Mouse (Mus musculus) thymus, postnatal 14 days (tissue): ENCODE data around the gene Dgke.
A peak's percentile ranks its signal among the peaks of the same experiment; 100 is the strongest.

ENCODE experiments used
- DNase-seq: peaks from one replicate; pipeline ENCODE4 v3.0.0; 2021

Gene Dgke

DNA sequence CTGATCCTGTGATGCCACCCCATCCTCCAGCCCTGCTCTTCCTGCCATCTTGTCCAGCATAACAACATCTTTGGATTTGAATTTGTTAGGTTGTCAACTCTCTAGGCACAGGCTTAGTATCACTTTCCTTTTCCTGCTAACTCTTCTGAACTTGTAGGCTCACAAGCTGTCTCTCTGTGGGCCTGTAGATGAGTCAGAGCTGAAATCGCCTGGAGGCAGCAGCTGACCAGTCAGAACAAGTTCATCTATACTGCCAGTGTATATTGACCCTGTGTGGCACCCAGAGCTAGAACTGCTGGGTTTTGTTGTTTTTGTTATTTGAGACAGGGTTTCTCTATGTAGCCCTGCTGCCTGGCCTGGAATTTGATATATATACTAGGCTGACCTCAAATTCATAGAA lies 35.5 kb downstream of the Dgke start:
- DNase-seq = no peak

DNA sequence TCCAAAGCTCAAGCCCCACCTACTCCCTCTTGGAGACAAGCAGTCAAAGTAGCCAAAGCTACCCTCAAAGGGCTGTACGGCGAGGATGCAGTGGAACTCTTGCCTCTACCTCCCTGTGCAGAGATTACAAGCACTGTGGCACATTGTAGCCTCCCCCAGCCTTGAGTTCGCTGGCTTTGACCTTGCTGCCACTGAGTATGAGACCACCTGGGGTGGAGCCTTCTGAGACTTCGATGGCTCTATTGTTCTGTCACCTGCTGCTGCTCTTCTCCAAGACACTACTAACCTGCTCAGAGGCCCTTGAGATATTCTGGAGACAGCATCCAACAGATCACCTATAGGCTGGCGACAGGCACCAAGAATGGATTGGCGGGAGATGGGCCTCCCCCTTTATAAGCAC lies 36.1 kb downstream of the Dgke start:
- no peak for DNase-seq

DNA sequence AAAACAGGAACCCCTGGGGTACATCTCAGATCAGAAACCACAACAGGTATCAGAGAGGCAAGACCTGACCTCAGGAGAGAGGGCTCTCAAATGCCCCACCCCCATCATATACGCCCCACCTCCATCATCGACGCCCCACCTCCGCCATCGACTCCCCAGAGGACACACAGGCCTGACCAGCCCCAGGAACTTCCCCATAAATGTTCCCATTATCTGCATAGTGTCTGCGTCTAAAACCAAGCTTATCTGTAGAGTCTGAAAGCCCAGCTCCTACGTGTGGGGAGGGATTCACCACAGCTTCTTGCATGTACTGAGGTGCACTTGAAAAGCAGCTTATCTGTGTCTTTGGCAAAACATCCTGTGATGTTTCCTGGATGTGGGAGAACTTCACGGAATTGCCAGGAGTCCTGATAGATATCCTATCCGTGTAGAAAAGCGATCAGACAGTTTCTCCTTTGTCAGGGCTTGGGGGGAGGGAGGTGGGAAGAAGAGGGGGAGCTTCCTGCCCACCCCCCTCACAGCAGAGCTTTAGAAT lies 37.7 kb downstream of the Dgke start:
- peak; percentile 24 for DNase-seq

DNA sequence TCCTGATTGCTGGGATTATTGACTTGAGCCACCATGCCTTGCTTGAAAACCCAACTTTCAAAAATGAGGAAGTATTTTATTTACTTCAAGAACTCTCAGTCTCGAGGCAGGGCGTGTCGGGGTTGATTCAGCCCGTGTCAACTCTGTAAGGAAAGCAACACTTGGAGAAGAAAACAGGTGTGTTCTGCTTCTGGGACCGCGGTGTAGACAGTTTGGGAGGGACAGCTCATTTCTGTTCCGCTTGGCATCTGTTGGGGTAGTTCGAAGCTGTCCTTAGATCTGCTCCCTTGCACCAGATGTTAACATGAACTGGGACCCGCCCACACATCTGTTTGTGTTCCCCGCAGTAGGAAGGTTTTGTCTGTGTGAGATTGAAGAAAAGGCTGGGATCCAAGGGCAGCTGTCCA lies 38.7 kb downstream of the Dgke start:
- peak; percentile 41 for DNase-seq

DNA sequence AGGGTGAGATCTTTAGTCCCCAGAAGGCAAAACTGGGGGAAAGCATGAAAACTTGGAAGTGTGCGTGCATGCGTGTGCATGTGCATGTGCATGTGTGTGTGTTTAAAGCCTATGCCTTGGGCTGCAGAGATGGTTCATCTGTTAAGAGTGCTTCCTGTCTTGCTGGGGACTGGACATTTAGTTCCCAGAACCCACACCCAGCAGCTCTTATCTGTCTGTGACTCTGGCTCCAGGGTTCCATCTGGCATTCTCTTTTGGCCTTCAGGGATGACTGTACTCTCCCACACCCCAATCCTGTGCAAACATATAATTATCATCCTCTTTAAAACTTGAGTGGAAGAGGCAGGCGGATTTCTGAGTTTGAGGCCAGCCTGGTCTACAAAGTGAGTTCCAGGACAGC lies 40.5 kb downstream of the Dgke start:
- no peak for DNase-seq

DNA sequence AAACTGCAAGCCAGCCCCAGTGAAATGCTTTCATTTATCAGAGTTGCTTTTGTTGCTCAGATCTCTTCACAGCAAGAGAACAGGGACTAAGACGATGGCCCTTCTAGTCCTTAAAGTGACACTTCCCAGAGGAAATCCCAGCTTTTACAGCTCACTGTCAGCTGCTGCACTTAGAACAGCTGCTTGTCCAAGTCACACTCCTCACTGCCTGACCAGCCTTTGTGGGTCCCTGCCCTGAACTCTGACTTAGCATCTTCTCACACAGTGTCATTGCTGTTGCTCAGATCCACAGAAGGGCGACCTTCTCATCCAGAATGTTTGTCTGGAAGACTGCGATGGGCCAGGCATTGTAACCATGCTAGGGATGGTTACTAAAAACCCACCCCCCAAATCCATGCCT lies 41.0 kb downstream of the Dgke start:
- no peak for DNase-seq

DNA sequence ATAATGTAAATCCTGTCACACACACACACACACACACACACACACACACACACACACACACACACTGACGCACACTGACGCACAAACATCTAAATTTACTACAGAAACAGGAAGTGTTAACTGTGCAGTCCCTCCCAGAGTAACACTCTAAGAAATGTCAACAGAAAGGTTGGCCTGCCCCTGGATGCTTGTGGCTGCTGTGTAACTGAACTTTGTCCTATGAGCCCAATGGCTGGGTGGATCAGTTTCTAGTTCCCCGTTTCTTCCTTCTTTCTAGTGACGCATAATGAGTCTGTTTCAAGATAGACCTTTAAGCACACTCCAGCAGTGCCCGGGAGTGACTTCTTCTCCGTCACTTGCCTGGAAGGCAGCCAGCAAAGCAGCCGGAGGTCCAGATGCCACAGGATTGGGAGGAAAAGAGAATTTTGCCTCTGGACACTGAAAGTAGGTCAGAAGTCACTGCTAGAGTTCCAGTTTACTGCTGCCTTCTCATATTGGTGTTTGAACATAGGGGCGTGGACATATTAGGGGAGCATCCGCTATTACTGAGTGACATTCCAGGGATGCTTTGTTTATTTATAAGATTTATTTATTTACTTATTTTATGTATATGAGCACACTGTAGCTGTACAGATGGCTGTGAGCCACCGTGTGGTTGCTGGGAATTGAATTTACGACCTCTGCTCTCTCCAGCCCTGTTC lies 42.3 kb downstream of the Dgke start:
- DNase-seq = peak; percentile 48

DNA sequence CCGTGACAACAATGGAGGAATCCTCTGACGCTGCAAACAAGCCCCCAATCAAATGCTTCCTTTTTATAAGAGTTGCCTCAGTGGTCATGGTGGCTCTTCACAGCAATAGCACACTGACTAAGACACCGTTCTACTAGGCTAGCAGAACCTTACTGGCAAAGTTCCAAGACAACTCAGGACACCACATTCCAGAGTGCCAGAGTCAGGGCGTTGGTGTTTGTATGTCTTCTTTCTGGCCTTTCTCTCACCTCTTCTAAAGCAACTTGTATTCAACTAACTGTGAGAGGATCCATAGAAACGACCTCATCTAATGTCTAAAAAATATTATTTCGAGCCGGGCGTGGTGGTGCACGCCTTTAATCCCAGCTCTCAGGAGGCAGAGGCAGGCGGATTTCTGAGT lies 43.2 kb downstream of the Dgke start:
- DNase-seq = no peak

DNA sequence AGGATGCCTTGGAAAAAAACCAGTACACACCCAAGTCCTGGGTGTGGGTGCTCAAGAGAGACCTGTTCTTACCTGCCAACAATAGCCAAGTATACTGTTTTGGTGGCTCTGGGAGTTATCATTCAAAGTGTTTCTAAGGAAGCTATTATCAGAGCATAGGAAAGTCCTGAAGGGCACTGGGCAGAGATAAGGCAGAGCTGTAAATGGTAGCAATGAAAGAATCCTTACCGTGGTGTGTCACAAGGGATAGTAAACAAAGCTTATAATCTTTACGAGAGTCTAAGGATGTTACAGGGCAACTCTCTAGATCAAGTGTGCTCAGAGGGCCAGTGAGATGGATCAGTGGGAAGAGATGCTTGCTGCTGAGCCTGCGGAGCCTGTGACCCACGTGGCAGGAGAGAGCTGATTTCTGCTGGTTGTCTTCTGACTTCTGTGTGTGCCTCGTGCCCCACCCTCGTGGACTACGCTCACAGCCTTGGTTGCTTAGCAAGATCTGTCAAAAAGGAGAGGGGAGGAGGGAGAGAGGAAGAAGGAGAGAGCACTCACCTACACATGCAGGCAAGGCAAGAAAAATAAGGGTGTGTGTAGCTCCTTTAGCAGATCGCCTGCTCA lies 44.4 kb downstream of the Dgke start:
- peak; percentile 12 for DNase-seq

DNA sequence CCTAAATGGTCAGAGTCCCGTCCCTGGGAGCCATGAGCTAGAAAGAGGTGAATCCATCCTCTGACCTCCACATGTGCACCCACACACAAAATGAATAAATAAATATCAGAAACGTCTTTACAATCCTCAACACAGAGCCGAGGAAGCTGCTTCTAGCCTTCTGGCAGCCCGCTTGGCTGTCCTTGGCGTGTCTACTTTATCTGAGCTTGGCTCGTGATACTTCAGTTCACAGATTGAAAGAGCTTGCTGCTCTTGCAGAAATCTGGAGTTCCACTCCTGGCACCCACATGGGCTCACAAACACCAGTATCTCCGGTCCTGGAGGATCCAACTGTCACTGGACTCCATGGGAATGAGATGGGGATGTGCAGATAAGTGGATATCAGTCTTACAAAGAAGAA lies 45.0 kb downstream of the Dgke start:
- no peak for DNase-seq

DNA sequence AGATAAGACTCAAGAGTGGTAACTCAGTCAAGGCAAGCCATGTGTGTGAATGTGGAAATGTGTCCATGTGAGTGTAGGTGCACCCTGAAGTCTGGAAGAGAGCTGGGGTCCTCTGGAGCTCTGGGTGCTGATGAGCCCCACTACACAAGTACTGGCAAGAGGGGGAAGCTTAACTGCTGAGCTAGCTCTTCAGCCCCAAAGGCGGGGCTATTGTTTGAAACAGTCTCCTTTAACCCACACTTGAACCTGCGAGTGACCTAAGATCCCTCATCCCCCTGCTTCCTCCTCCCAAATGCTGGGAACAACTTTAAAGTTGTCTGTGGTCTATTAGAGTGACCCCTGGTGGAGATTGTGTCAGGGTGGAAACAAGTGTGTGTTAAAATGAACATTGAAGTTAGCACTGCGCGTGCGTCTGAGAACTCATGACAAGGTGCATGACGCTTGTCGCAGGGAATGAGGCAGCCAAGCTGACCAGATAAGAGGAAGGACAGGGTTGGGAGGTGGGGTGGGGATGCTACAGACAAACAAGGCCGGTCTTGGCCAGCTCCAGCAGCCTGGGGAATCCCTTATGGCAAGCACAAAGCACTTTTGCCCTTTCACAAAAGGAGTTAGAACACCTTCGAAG lies 45.9 kb downstream of the Dgke start:
- no peak for DNase-seq

DNA sequence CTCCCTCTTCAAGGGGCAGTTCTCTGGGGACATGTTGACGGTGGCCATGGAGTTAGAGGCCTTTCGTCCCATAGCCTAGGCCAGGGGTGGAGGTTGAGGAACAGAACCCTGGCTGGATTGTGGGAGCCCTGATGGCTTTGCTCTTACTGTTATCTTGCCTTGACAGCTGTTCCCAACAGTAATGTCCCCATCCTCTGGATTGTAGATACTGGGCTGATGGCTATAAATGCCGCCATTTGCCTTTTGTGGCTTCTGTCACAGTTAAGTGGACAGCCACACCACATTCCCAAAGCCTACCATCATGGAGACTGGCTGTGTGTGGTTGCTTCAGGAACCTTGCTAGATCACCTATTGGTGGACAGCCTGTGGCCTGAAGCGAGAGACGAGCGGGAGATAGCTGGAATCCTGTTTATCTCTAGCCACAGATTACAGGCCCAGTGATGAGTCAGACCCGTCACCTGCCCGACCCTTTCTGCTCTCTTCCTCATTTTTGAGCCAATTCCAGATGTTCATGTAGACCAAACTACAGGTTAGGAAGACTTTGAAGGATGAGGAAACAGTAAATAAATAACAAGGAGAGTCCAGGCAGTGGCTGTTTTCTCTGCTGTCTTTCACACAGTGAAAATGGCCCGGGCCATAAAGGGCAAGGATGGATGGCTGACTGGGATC lies 49.0 kb downstream of the Dgke start:
- DNase-seq = no peak

DNA sequence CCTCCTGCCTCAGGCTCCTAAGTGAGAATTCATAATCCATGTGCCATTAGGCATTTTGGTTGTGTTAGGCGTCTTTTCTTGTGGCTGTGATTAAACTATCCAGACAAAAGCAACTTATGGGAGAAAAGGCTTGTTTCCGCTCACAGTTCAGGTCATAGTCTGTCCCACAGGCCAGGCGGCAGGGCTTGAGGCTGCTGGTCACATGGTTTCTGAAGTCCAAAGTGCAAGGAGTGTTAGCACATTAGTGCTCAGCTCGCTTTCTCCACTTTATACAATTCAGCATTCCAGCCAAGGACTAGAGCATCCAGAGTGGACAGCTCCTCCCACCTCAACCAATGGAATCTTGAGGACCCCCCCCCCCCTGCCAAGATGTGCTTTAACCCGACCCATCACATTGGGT lies 54.4 kb downstream of the Dgke start:
- no peak for DNase-seq

DNA sequence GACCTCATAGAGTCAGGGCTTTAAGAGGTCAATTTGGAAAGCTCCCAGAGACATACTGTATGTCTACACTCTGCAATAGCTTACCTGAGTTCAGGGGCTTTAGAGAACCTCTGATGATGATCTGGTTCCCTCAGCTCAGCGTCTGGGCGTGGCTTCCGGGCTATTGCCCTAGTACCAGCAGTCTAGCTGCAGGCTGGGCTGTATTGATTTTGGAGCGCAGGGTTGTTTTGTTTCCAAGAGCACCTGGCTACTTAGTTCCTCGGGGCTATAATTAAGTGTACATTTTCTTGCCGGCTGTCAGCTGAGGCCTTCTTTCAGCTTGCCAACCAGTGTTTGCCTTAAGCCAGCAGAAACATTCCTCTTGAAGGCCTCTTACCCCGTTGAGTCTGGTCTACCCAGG lies 57.2 kb downstream of the Dgke start:
- DNase-seq = no peak

DNA sequence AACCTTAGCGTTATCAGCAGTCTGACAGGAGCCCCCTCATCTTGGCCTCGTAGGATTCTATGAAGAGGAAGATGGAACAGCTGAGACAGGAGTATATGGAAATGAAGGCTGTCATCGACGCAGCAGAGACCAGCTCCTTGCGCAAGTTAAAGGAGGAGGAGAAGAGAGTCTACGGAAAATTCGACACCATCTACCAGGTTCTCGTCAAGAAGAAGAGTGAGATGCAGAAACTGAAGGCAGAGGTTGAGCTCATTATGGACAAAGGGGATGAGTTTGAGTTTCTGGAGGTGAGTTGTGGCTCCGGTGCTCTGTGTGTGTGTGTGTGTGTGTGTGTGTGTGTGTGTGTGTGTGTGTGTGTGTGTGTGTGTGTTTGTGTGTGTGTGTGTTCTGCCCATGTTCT lies 57.6 kb downstream of the Dgke start:
- no peak for DNase-seq

DNA sequence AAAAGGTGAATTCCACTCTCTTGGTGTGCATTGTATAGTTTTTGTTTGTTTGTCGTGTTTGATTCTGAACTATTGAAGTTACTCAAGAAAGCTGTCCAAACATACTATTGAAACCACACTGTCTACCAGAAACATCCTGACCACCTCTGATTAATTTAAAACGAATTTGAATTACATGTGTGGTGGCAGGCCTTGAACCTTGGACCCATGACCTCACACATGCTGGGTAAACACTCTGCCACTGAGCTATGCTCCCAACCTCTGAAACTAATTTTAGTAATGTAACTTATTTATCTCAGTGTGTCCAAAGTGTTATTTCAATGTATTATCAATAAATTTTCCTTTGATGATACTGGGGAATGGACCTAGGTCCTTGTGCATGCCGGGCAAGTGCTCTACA lies 59.1 kb downstream of the Dgke start:
- DNase-seq = no peak

DNA sequence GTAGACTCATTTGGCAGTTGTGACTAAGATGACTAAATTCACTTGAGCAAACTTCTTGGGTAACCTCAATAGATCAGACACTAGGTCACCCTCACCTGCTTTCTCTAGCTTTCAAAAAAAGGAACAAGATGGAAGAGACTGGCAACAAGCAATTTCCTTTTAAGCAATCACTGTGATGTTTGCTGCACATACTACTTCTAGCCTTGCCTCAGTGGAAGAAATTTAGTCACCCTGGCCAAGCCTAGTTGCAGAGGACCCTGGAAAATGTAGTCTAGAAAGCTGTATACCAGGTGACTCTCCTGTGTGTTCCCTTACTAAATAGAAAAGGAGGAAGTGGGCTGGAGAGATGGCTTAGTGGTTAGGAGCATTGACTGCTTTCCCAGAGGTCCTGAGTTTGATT lies 60.2 kb downstream of the Dgke start:
- no peak for DNase-seq

DNA sequence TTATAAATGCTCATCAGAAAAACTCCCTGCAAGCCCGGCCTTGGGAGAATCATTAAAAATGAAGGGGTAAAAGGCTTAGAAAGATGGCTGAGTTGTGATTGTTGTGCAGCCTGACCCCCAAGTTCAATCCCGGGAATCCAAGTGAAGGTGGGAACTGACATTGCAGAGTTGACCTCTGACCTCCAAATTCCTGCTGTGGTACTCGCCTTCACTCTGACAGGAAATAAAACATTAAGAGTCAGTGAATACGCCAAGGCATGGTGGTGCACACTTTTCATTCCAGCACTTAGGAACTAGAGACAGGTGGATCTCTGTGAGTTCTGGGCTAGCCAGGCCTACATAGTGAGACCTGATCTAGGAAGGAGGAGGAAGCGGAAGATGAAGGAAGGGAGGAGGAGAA lies 61.2 kb downstream of the Dgke start:
- no peak for DNase-seq

DNA sequence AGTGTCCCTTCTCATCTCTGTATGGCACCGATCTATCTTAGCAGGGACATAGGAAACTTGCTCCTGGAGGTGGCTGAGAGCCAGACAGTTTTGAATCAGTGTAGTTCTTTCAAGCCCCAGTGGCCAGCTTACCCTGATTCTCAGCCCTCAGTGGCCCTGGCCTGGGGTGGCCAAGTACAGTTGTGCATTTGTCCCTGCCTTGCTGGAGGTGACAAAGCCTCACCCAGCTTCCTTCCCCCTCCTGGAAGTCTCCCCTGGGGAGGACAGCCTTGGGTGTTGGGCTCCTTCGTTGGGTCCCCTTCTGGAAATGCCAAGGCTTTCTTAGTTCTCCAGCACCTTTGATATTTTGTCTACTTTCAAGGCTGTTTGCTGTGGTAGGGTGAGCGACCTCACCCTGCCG lies 62.9 kb downstream of the Dgke start:
- DNase-seq = no peak

DNA sequence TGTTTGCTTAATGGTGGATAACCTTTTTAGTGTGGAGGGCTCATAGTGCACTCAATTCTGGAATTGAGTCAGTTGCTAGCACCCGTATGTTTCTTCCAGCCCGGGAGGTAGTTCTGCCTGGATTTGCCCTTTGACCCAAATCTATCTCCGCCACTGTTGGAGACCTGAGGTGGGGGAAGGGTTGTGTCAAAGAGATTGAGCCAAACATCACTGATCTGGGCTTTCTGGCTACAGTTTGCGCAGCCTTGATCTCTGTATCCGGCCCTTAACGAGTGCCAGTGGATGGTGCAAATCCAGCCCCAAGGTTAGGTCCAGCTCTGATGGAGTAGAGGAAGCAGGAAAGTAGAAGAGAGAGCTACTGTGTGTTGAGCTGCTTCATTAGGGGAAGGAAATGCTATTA lies 63.6 kb downstream of the Dgke start:
- DNase-seq = no peak

DNA sequence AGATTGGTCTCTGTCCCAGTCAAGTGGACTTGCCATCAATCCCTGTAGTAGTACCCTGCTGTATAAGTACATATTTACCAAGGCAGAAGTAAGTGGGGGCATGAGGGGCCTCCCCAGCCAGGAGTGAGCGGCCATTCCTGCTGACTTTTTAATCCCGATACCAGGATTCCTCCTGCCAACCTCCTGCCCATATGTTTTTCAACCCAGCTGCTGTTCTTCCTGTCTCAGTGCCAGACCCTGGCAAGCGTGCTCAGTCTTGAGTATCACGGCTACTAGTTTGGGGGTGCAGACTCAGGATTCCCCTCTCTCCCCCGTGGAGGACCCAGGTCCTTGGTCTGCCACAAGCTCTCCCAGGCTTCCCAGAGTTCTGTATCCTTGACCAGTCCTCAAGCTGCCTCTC lies 64.0 kb downstream of the Dgke start:
- DNase-seq = no peak

DNA sequence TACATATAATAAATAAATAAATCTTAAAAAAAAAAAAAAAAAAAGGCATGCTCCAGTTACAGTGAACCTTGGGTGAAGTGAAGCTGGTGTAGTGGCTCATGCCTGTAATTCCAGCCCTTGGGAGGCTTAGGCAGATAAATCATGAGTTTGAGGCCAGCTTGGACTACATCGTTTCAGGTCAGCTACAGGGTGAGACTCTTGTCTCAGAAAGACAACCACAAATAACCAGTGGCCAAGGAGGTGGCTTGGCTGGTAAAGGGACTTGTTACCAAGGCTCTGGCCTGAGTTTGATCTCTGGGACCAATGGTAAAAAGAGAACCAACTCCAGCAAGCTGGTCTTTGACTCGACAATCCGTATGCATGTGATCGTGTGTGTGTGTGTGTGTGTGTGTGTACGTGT lies 64.6 kb downstream of the Dgke start:
- no peak for DNase-seq

DNA sequence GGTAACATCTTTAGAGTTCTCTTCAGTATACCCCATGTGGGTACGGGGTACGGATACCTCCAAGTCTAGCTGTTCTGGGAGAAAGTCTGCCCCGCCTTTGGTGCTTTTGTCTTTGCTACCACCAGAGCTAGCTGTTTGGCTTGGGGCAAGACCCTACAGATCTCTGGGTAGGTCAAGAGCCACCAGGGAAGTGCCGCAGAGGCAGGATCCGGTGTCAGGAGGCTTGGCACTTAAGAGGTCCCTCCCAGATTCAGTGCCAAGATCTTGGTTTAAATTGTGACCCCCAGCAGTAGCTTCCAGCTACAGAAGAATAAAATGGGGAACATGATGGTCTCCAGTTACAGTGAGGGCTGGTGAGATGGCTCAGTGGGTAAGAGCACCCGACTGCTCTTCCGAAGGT lies 65.1 kb downstream of the Dgke start:
- DNase-seq = no peak

DNA sequence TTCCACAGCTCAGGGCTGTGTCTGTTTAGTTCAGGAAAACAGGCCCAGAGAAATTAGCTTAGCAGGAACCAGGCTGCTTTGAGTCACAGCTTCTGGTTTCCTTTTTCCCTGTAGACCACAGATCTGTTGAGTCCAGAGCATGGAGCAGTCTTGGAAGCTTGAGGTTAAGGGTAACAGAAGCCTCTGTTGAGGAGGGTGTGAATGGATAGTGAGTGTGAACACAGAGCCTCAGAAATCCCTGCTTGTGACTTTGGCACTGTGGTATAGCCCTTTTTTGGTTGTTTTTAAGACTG lies 66.2 kb downstream of the Dgke start:
- no peak for DNase-seq
